In the genomic region with DNA sequence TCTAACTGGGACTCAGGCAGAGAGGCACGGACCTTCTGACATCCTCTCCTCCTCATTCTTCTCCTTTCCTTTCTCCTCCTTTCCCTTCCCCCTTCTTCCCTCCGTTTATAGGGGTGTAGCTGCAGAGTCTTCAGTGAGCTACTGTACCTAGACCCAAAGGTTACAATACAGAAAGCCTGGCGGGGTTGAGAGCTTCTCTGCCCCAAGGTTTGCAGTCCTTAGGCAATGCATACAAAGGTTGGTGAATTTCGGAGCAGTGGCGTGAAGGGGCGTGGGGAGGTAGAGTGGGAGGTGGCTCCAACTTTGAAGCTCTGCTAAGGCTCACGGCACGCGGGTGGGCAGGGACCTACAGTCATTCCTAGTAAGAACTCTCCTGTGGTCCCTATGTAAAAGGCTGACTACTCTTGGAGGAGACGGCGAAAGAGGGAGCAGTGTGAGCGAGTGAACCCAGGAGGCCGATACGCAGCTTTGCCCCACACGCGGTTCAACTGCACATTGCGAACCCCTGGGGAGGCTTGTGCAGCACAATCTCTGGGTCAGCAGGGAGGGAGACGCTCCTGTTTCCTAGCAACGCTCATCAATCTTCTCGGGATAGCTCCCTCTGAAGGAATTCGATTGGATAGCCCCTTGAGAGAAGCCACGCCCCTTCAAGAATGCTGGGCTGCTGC, we compare ENCODE assay signal across 8 mouse cellular contexts. TPM values are rescaled to one million over a fixed set of nuclear protein-coding genes. Genes with fewer than 3 reads are reported as not detected.
DNase-seq lines count a peak whose midpoint lies in the region; ATAC-seq and TF ChIP-seq lines count a peak whose summit lies in the region.
"Had no signal": no experiment of that assay in that cellular context is flagged by ENCODE, and none has a peak within 500 bp of the region (broad histone marks: within the 10 kb centered on the region; RNA-seq: fewer than 3 reads in every experiment).

No protein-coding gene starts in this region.

- no peaks in the 10 kb centered on the region for H3K9me3 ChIP-seq in E14TG2a.4 (ENCODE audit: low read length)
- H3K9me3 ChIP-seq in embryonic facial prominence, embryonic 10.5 days, result no peaks in the 10 kb centered on the region
- no peaks in the 10 kb centered on the region for H3K9me3 ChIP-seq in hindbrain, embryonic 11.5 days (ENCODE audit: control insufficient read depth, low read length)
- H3K9me3 ChIP-seq in neural tube, embryonic 12.5 days, result no peaks in the 10 kb centered on the region

- under 1% methylated on average over 22 of the region's 22 CpGs for WGBS in embryonic facial prominence, embryonic 10.5 days
- under 1% methylated on average over 22 of the region's 22 CpGs for WGBS in hindbrain, embryonic 11.5 days
- under 1% methylated on average over 22 of the region's 22 CpGs for WGBS in neural tube, embryonic 12.5 days

- no peak for TF ChIP-seq CTCF in E14TG2a.4 (conservative IDR thresholded peaks at IDR 0.05; ENCODE audit: low read length)

- DNase-seq in R1 (ENCODE audit: low read depth, low spot score), result peak; percentile 91
- DNase-seq in embryonic facial prominence, embryonic 10.5 days (ENCODE audit: low spot score), result peak; percentile 71
- peak; percentile 82 for DNase-seq in hindbrain, embryonic 11.5 days (ENCODE audit: low spot score)
- DNase-seq in left cerebral cortex, adult 8-10 months (ENCODE audit: low spot score in 2 of 2), result peak; percentile 68 to 87
- no peak for DNase-seq in spleen, adult 18-20 months

- H3K4me2 ChIP-seq in hindbrain, embryonic 11.5 days (replicated peaks; ENCODE audit: low read depth, low read length), result peak overlapping the region; percentile 79
- peak overlapping the region; percentile 88 for H3K4me2 ChIP-seq in neural tube, embryonic 12.5 days (replicated peaks)

- peaks cover 20% of the 10 kb centered on the region for H3K4me1 ChIP-seq in E14TG2a.4 (replicated peaks; ENCODE audit: low read depth, low read length)
- H3K4me1 ChIP-seq in embryonic facial prominence, embryonic 10.5 days, result peaks cover 15% of the 10 kb centered on the region
- H3K4me1 ChIP-seq in hindbrain, embryonic 11.5 days (replicated peaks; ENCODE audit: control insufficient read depth, insufficient read depth, low read length), result no peaks in the 10 kb centered on the region
- H3K4me1 ChIP-seq in neural tube, embryonic 12.5 days, result peaks cover 13% of the 10 kb centered on the region; the same call in 1 of the 2 replicates

- H3K4me3 ChIP-seq in E14TG2a.4 (replicated peaks; ENCODE audit: low read length), result peak overlapping the region; percentile 74
- peak overlapping the region; percentile 62 for H3K4me3 ChIP-seq in embryonic facial prominence, embryonic 10.5 days
- H3K4me3 ChIP-seq in hindbrain, embryonic 11.5 days (ENCODE audit: low read depth, low read length), result peak overlapping the region; percentile 47
- peak overlapping the region; percentile 43 for H3K4me3 ChIP-seq in neural tube, embryonic 12.5 days
- H3K4me3 ChIP-seq: erythroblast, embryonic 14.5 days had no signal

- no peaks in the 10 kb centered on the region for H3K36me3 ChIP-seq in E14TG2a.4 (ENCODE audit: insufficient read depth, low read length)
- no peaks in the 10 kb centered on the region for H3K36me3 ChIP-seq in embryonic facial prominence, embryonic 10.5 days (replicated peaks)
- H3K36me3 ChIP-seq in hindbrain, embryonic 11.5 days (ENCODE audit: control insufficient read depth, insufficient read depth, low read length), result no peaks in the 10 kb centered on the region
- H3K36me3 ChIP-seq in neural tube, embryonic 12.5 days, result no peaks in the 10 kb centered on the region

- peaks cover 27% of the 10 kb centered on the region for H3K27me3 ChIP-seq in E14TG2a.4 (ENCODE audit: insufficient read depth, low read length)
- H3K27me3 ChIP-seq in embryonic facial prominence, embryonic 10.5 days (replicated peaks; ENCODE audit: low read depth, poor library complexity, severe bottlenecking), result peaks cover 33% of the 10 kb centered on the region
- no peaks in the 10 kb centered on the region for H3K27me3 ChIP-seq in hindbrain, embryonic 11.5 days (ENCODE audit: control insufficient read depth, insufficient read depth, low read length)
- H3K27me3 ChIP-seq in neural tube, embryonic 12.5 days (replicated peaks), result peaks cover 5% of the 10 kb centered on the region; the same call in 1 of the 2 replicates

- no peak overlapping the region for H3K27ac ChIP-seq in embryonic facial prominence, embryonic 10.5 days (replicated peaks)
- H3K27ac ChIP-seq in hindbrain, embryonic 11.5 days (ENCODE audit: low read depth, low read length), result 0 out of 2 replicates have a peak overlapping the region, but pooled peaks have one; percentile 7
- H3K27ac ChIP-seq in neural tube, embryonic 12.5 days, result no peak overlapping the region

- peak overlapping the region; percentile 40 for H3K9ac ChIP-seq in hindbrain, embryonic 11.5 days (ENCODE audit: low read depth, low read length)
- peak overlapping the region; percentile 23; the same call in 1 of the 2 replicates for H3K9ac ChIP-seq in neural tube, embryonic 12.5 days

- ATAC-seq in hindbrain, embryonic 11.5 days (ENCODE audit: low FRiP score), result peak; percentile 95
- ATAC-seq in neural tube, embryonic 12.5 days (ENCODE audit: low FRiP score, low read depth), result peak; percentile 96

RNA-seq across cellular contexts. Expression of gene Grm3, which starts 0.8 kb away (rescaled TPM):
- polyA plus RNA-seq in embryonic facial prominence, embryonic 10.5 days (2016; fragmentation: Nextera tagmentation; extraction: Ambion mirVana), result 0.06 and 1.1 TPM in 2 replicates
- polyA plus RNA-seq in hindbrain, embryonic 11.5 days (2014; fragmentation: Nextera tagmentation; extraction: Ambion mirVana), result 1.6 and 3.1 TPM in 2 replicates
- 100 to 1,000 TPM; 117 to 147 (median 132) TPM for total RNA-seq in left cerebral cortex, adult 8-10 months (2022)
- 6.9 and 7.0 TPM in 2 replicates for polyA plus RNA-seq in neural tube, embryonic 12.5 days (2016; fragmentation: Nextera tagmentation; extraction: Ambion mirVana)
- polyA plus RNA-seq: erythroblast, embryonic 14.5 days had no signal

Comparison
In these comparisons a context has a peak if more than half of its experiments do, and no peak if none do; other contexts are left out.
1. DNase-seq: peak in R1 (single experiment), embryonic facial prominence, embryonic 10.5 days (single experiment), hindbrain, embryonic 11.5 days (single experiment) and left cerebral cortex, adult 8-10 months (2 of 2); none in spleen, adult 18-20 months (0 of 2).
2. Peak in every context shown above with its lines, with median percentiles within 50 percentile points of each other: H3K4me3 ChIP-seq.